Mouse (Mus musculus) brain, embryonic 14.5 days (tissue): ENCODE data around the gene Psmc2.

Experiments used
- CTCF ChIP-seq: fragments of 200-500 bp; IDR thresholded peaks from 2 replicates; pipeline ENCODE4 v1.5.1; 2012; ENCODE audit warnings: inconsistent platforms, mild to moderate bottlenecking, moderate library complexity, borderline replicate concordance; ENCODE audit not compliant: insufficient read depth, insufficient read length; ENCODE audit errors: extremely low read depth
- POLR2A ChIP-seq: fragments of 200-500 bp; IDR thresholded peaks from 2 replicates; pipeline ENCODE4 v1.6.1; 2012; ENCODE audit warnings: mild to moderate bottlenecking, inconsistent platforms, borderline replicate concordance; ENCODE audit not compliant: poor library complexity, insufficient read depth, insufficient read length, severe bottlenecking; ENCODE audit errors: extremely low read depth

DNA sequence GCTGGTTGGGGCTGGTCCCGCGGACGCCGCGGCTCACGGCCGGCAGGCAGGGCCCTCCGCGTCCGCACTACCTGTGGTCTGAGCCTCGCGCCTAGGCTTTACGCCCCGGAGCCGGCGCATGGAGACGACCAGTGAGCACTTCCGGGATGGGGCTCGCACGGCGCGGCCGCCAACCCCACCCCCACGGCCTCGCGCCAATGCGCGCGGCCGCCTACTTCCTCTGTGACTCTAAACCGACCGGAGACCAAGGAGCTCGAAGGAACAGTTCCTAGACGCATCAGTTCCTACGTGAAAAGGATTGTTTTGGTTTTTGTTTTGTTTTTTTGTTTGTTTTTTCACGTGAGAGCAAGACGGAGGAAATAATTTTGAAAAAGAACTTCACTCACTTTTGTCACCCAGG is at the start of gene Psmc2, which contains the start of gene Dnajc2:
- TF ChIP-seq POLR2A (peak; percentile 63; the same call in 1 of the 2 replicates), CTCF (no peak)
